Mouse (Mus musculus) gastrocnemius, adult 2 months (tissue): ENCODE measurements at regions not wholly inside any gene's neighbourhood (a gene's known extent, or its start where the extent isn't known, plus 50 kb on each side); places are given as distances from the start of the nearest gene placed in this dataset.
A peak's percentile ranks its signal among the peaks of the same experiment; 100 is the strongest.

ENCODE experiments used
- DNase-seq: peaks from one replicate; pipeline ENCODE4 v3.0.0; 2022
- H3K27ac ChIP-seq: fragments of 200-600 bp; 2 replicates; pipeline ENCODE4 v1.8.1; 2022; ENCODE audit warnings: mild to moderate bottlenecking
- H3K4me3 ChIP-seq: fragments of 200-600 bp; 2 replicates; pipeline ENCODE4 v1.8.1; 2022; ENCODE audit warnings: mild to moderate bottlenecking, moderate library complexity
- CTCF ChIP-seq: fragments of 200-600 bp; IDR thresholded peaks from 2 replicates; pipeline ENCODE4 v1.8.1; 2022; ENCODE audit warnings: antibody characterized with exemption, mild to moderate bottlenecking, moderate library complexity
- intact Hi-C: fragments of 180-260 bp; cut with DNase I; formaldehyde crosslinking; loops from one replicate; pipeline ENCODE4 v1.15.1; 2025

DNA sequence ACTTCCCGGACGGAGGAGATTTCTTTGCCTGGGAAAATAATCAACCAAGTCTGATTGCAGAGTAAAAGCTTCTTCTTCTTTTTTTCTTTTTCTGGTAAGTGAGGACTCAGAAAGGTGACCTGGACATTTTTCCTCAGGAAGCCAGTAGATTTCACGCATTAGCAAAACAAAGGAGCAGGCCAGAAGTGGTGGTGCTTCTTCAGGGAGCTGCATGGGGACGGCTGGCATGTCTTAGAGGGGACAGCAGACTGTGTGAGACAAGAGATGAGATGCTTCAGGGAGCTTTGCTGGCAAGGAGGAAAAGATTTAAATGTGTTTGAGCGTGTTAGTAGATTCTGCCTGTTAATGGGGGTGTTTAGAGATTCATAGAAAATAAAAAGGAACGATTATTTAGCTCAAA is 77.4 kb downstream of the Egln3 start:
- intact Hi-C loops, result no loop called here

More for the DNA sequence above, 77.4 kb downstream of the Egln3 start:
- DNase-seq, result no peak
- Histone ChIP-seq H3K27ac (0 out of 2 replicates have a peak overlapping the region, but pooled peaks have one; percentile 36), H3K4me3 (peak overlapping the region; percentile 66)
- no peak for TF ChIP-seq CTCF
